Mouse (Mus musculus): ENCODE data around the gene Ppp1cc. TPM values are rescaled to one million over a fixed set of nuclear protein-coding genes. Genes with fewer than 3 reads are reported as not detected.

Ppp1cc gene
- polyA plus RNA-seq, 1 experiment from 2014 or later = 104 TPM

GRCm38 (mm10) chr5:122190465-122190864, 32.4 kb downstream of the Ppp1cc start:
- Histone ChIP-seq H3K9me3 (ENCODE audit: control insufficient read depth, low read length) (no peaks in the 10 kb centered on the region), H3K4me2 (replicated peaks; ENCODE audit: low read depth) (no peak overlapping the region), H3K4me3 (ENCODE audit: low read depth, low read length) (no peak overlapping the region), H3K27me3 (ENCODE audit: control insufficient read depth, insufficient read depth, low read length) (no peaks in the 10 kb centered on the region), H3K4me1 (replicated peaks; ENCODE audit: control insufficient read depth, insufficient read depth) (no peaks in the 10 kb centered on the region), H3K9ac (ENCODE audit: low read length) (no peak overlapping the region), H3K36me3 (ENCODE audit: control insufficient read depth, insufficient read depth, low read length) (no peaks in the 10 kb centered on the region), H3K27ac (replicated peaks) (no peak overlapping the region)
- TF ChIP-seq EP300 (optimal IDR thresholded peaks at IDR 0.05) (no peak), CTCF (IDR thresholded peaks at IDR 0.05; ENCODE audit: low read depth) (no peak)
- no peak for ATAC-seq (ENCODE audit: low FRiP score, low TSS enrichment)
- DNase-seq (ENCODE audit: low spot score) = no peak
- WGBS = 60% methylated on average over 7 of the region's 7 CpGs

- DNase-seq (ENCODE audit: low spot score) (no peak), ATAC-seq (ENCODE audit: low FRiP score, low TSS enrichment) (peak; percentile 40; the same call in 1 of the 2 replicates)
- H3K4me1 ChIP-seq (replicated peaks; ENCODE audit: control insufficient read depth, insufficient read depth) = no peaks in the 10 kb centered on the region
- H3K9ac ChIP-seq (ENCODE audit: low read length) = no peak overlapping the region
- no peaks in the 10 kb centered on the region for H3K9me3 ChIP-seq (ENCODE audit: control insufficient read depth, low read length)
- no peak overlapping the region for H3K4me3 ChIP-seq (ENCODE audit: low read depth, low read length)
- no peak overlapping the region for H3K27ac ChIP-seq (replicated peaks)
- H3K27me3 ChIP-seq (ENCODE audit: control insufficient read depth, insufficient read depth, low read length) = no peaks in the 10 kb centered on the region
- no peak overlapping the region for H3K4me2 ChIP-seq (replicated peaks; ENCODE audit: low read depth)
- H3K36me3 ChIP-seq (ENCODE audit: control insufficient read depth, insufficient read depth, low read length) = no peaks in the 10 kb centered on the region
- TF ChIP-seq EP300 (optimal IDR thresholded peaks at IDR 0.05) = no peak
- no peak for TF ChIP-seq CTCF (IDR thresholded peaks at IDR 0.05; ENCODE audit: low read depth)
- 51% methylated on average over 12 of the region's 12 CpGs for WGBS
These were observed 33.4 kb downstream of the Ppp1cc start for GRCm38 (mm10) chr5:122191269-122192063.

GRCm38 (mm10) chr5:122192347-122192746, 34.3 kb downstream of the Ppp1cc start:
- Histone ChIP-seq H3K9me3 (ENCODE audit: control insufficient read depth, low read length) (no peaks in the 10 kb centered on the region), H3K36me3 (ENCODE audit: control insufficient read depth, insufficient read depth, low read length) (no peaks in the 10 kb centered on the region), H3K4me2 (replicated peaks; ENCODE audit: low read depth) (no peak overlapping the region), H3K9ac (ENCODE audit: low read length) (no peak overlapping the region), H3K27me3 (ENCODE audit: control insufficient read depth, insufficient read depth, low read length) (no peaks in the 10 kb centered on the region), H3K27ac (replicated peaks) (no peak overlapping the region), H3K4me1 (replicated peaks; ENCODE audit: control insufficient read depth, insufficient read depth) (no peaks in the 10 kb centered on the region), H3K4me3 (ENCODE audit: low read depth, low read length) (no peak overlapping the region)
- 24% methylated on average over 3 of the region's 4 CpGs for WGBS
- DNase-seq (ENCODE audit: low spot score) (no peak), ATAC-seq (ENCODE audit: low FRiP score, low TSS enrichment) (no peak)
- TF ChIP-seq EP300 (optimal IDR thresholded peaks at IDR 0.05) (no peak), CTCF (IDR thresholded peaks at IDR 0.05; ENCODE audit: low read depth) (peak; percentile 24; the same call in 1 of the 2 replicates)

- no peak overlapping the region for H3K27ac ChIP-seq (replicated peaks)
- no peaks in the 10 kb centered on the region for H3K27me3 ChIP-seq (ENCODE audit: control insufficient read depth, insufficient read depth, low read length)
- H3K4me2 ChIP-seq (replicated peaks; ENCODE audit: low read depth) = no peak overlapping the region
- TF ChIP-seq CTCF (IDR thresholded peaks at IDR 0.05; ENCODE audit: low read depth) = no peak
- no peak for TF ChIP-seq EP300 (optimal IDR thresholded peaks at IDR 0.05)
- no peaks in the 10 kb centered on the region for H3K4me1 ChIP-seq (replicated peaks; ENCODE audit: control insufficient read depth, insufficient read depth)
- no peak for ATAC-seq (ENCODE audit: low FRiP score, low TSS enrichment)
- 86% methylated on average over 4 of the region's 4 CpGs for WGBS
- H3K9ac ChIP-seq (ENCODE audit: low read length) = no peak overlapping the region
- no peaks in the 10 kb centered on the region for H3K9me3 ChIP-seq (ENCODE audit: control insufficient read depth, low read length)
- no peak for DNase-seq (ENCODE audit: low spot score)
- H3K36me3 ChIP-seq (ENCODE audit: control insufficient read depth, insufficient read depth, low read length) = no peaks in the 10 kb centered on the region
- no peak overlapping the region for H3K4me3 ChIP-seq (ENCODE audit: low read depth, low read length)
These were observed 42.8 kb downstream of the Ppp1cc start for GRCm38 (mm10) chr5:122200872-122201271.

GRCm38 (mm10) chr5:122201904-122202303, 43.8 kb downstream of the Ppp1cc start:
- no peak for TF ChIP-seq CTCF (IDR thresholded peaks at IDR 0.05; ENCODE audit: low read depth)
- no peak for TF ChIP-seq EP300 (optimal IDR thresholded peaks at IDR 0.05)
- no peak overlapping the region for H3K4me2 ChIP-seq (replicated peaks; ENCODE audit: low read depth)
- no peaks in the 10 kb centered on the region for H3K4me1 ChIP-seq (replicated peaks; ENCODE audit: control insufficient read depth, insufficient read depth)
- no peaks in the 10 kb centered on the region for H3K9me3 ChIP-seq (ENCODE audit: control insufficient read depth, low read length)
- no peak for DNase-seq (ENCODE audit: low spot score)
- H3K27me3 ChIP-seq (ENCODE audit: control insufficient read depth, insufficient read depth, low read length) = no peaks in the 10 kb centered on the region
- H3K36me3 ChIP-seq (ENCODE audit: control insufficient read depth, insufficient read depth, low read length) = no peaks in the 10 kb centered on the region
- H3K27ac ChIP-seq (replicated peaks) = no peak overlapping the region
- no peak for ATAC-seq (ENCODE audit: low FRiP score, low TSS enrichment)
- WGBS = 87% methylated on average over 6 of the region's 6 CpGs
- no peak overlapping the region for H3K9ac ChIP-seq (ENCODE audit: low read length)
- no peak overlapping the region for H3K4me3 ChIP-seq (ENCODE audit: low read depth, low read length)

- Histone ChIP-seq H3K9me3 (ENCODE audit: control insufficient read depth, low read length) (no peaks in the 10 kb centered on the region), H3K4me1 (replicated peaks; ENCODE audit: control insufficient read depth, insufficient read depth) (no peaks in the 10 kb centered on the region), H3K4me2 (replicated peaks; ENCODE audit: low read depth) (no peak overlapping the region), H3K27me3 (ENCODE audit: control insufficient read depth, insufficient read depth, low read length) (no peaks in the 10 kb centered on the region), H3K4me3 (ENCODE audit: low read depth, low read length) (no peak overlapping the region), H3K36me3 (ENCODE audit: control insufficient read depth, insufficient read depth, low read length) (no peaks in the 10 kb centered on the region), H3K27ac (replicated peaks) (no peak overlapping the region), H3K9ac (ENCODE audit: low read length) (no peak overlapping the region)
- WGBS = 53% methylated on average over 2 of the region's 2 CpGs
- ATAC-seq (ENCODE audit: low FRiP score, low TSS enrichment) (no peak), DNase-seq (ENCODE audit: low spot score) (no peak)
- TF ChIP-seq EP300 (optimal IDR thresholded peaks at IDR 0.05) = no peak
- TF ChIP-seq CTCF (IDR thresholded peaks at IDR 0.05; ENCODE audit: low read depth) = no peak
These were observed 46.1 kb downstream of the Ppp1cc start for GRCm38 (mm10) chr5:122204180-122204579.
